Comparison of ENCODE assay signal across 1 mouse cellular context in the genomic region with DNA sequence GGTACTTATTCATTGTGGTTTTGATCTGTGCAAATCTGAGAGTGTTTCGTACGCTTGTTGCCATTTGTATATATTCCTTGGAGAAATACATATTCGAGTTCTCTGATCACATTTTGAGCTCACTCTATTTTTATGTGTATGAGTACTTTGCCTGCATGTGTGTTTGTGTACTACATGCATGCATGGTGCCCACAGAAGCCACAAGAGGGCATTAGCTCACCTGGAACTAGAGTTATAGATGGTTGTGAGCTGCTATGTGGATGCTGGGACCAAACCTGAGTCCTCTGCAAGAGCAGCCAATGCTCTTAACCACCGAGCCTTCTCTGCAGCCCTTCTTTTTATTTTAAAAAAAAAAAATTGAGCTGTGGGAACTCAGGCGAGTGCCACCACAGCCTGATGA.
TF ChIP-seq lines count a peak whose summit lies in the region.

No protein-coding gene starts in this region.

TF ChIP-seq in CH12.LX, 34 proteins besides CTCF, POLR2A, EP300 and RAD21:
- TF ChIP-seq CHD2 (IDR thresholded peaks at IDR 0.05; ENCODE audit: low read length) (no peak), SMC3 (IDR thresholded peaks at IDR 0.05; ENCODE audit: low read depth, low read length) (peak; percentile 31)
TF ChIP-seq in CH12.LX: peak in this region for 1.
